Mouse (Mus musculus): ENCODE data around the gene Olfr556.
A peak's percentile ranks its signal among the peaks of the same experiment; 100 is the strongest.
"Not testable (repeated sequence)": the region's sequence is repeated elsewhere in the genome, so short reads cannot be mapped to it uniquely, and the experiment has no call there.

Olfr556 gene

GRCm38 (mm10) chr7:102664599-102664998, at the start of gene Olfr556:
Gene Olfr556 (plus strand): TSS chr7:102664899.
- no peak for DNase-seq

- no peak for DNase-seq
These were observed 46.6 kb upstream of the Olfr556 start, which contains the start of gene Olfr553 for GRCm38 (mm10) chr7:102618118-102618517. Gene Olfr553 (minus strand): TSS chr7:102618218.

- no peak for DNase-seq
These were observed 45.1 kb upstream of the Olfr556 start for GRCm38 (mm10) chr7:102619608-102620007.

- DNase-seq = not testable (repeated sequence)
These were observed 44.3 kb upstream of the Olfr556 start for GRCm38 (mm10) chr7:102620368-102620767.

GRCm38 (mm10) chr7:102636665-102637064, 28.0 kb upstream of the Olfr556 start:
- DNase-seq = peak; percentile 8

GRCm38 (mm10) chr7:102638132-102638531, 26.6 kb upstream of the Olfr556 start, which contains the start of gene Olfr554:
Gene Olfr554 (plus strand): TSS chr7:102638432.
- no peak for DNase-seq

GRCm38 (mm10) chr7:102644945-102645344, 19.8 kb upstream of the Olfr556 start:
- not testable (repeated sequence) for DNase-seq

- DNase-seq = no peak
These were observed 6.2 kb upstream of the Olfr556 start, which contains the start of gene Olfr555 for GRCm38 (mm10) chr7:102658523-102658922. Gene Olfr555 (plus strand): TSS chr7:102658823.

GRCm38 (mm10) chr7:102665378-102665777, 679 bp downstream of the Olfr556 start:
- no peak for DNase-seq

- DNase-seq = no peak
These were observed 11.5 kb downstream of the Olfr556 start for GRCm38 (mm10) chr7:102676225-102676624.

- DNase-seq = no peak
These were observed 17.2 kb downstream of the Olfr556 start for GRCm38 (mm10) chr7:102681916-102682315.

- DNase-seq = peak; percentile 88
These were observed 22.3 kb downstream of the Olfr556 start, which contains the start of gene Trim68 for GRCm38 (mm10) chr7:102686944-102687501. Gene Trim68 (minus strand): TSS chr7:102687327.

- DNase-seq = peak; percentile 13
These were observed 30.8 kb downstream of the Olfr556 start, which contains the start of gene Olfr557 for GRCm38 (mm10) chr7:102695358-102696125. Gene Olfr557 (plus strand): TSS chr7:102695910.

GRCm38 (mm10) chr7:102698461-102698860, 33.8 kb downstream of the Olfr556 start:
- no peak for DNase-seq

- DNase-seq = no peak
These were observed 37.2 kb downstream of the Olfr556 start, which contains the start of gene Olfr558 for GRCm38 (mm10) chr7:102701915-102702314. Gene Olfr558 (plus strand): TSS chr7:102702215.

- no peak for DNase-seq
These were observed 54.3 kb downstream of the Olfr556 start, which contains the start of gene Olfr33 for GRCm38 (mm10) chr7:102718970-102719369. Gene Olfr33 (minus strand): TSS chr7:102719070.
